Mouse (Mus musculus) kidney, embryonic 14.5 days (tissue): ENCODE results near the gene Parp16. TPM values are rescaled to one million over a fixed set of nuclear protein-coding genes. Genes with fewer than 3 reads are reported as not detected.

Experiments
- ATAC-seq: fragments of 200-750 bp; cut with Nextera tagmentation; 2 replicates; pipeline ENCODE4 v1.8.0; 2017; ENCODE audit warnings: moderate number of reproducible peaks, mild to moderate bottlenecking, moderate TSS enrichment, moderate library complexity; ENCODE audit not compliant: low FRiP score, low TSS enrichment
- H3K27ac ChIP-seq: fragments of 300-500 bp; sonication (generic); 2 replicates; pipeline ENCODE4 v1.5.1; 2014; ENCODE audit warnings: low read depth, mild to moderate bottlenecking, low read length, moderate library complexity, mixed read lengths
- H3K27me3 ChIP-seq: fragments of 300-500 bp; sonication (generic); 2 replicates; pipeline ENCODE4 v1.6.1; 2014; ENCODE audit warnings: mild to moderate bottlenecking, low read length; ENCODE audit not compliant: control insufficient read depth, insufficient read depth
- H3K36me3 ChIP-seq: fragments of 300-500 bp; sonication (generic); 2 replicates; pipeline ENCODE4 v1.6.1; 2014; ENCODE audit warnings: low read length, mixed read lengths; ENCODE audit not compliant: control insufficient read depth, insufficient read depth
- H3K4me1 ChIP-seq: fragments of 300-500 bp; sonication (generic); 2 replicates; pipeline ENCODE4 v1.6.1; 2014; ENCODE audit warnings: low read length, mixed read lengths; ENCODE audit not compliant: control insufficient read depth, insufficient read depth
- H3K4me2 ChIP-seq: fragments of 300-500 bp; sonication (generic); replicated peaks from 2 replicates; pipeline ENCODE4 v1.6.1; 2014; ENCODE audit warnings: low read depth, mild to moderate bottlenecking, low read length
- H3K4me3 ChIP-seq: fragments of 300-500 bp; sonication (generic); 2 replicates; pipeline ENCODE4 v1.5.1; 2014; ENCODE audit warnings: mild to moderate bottlenecking, low read length
- H3K9ac ChIP-seq: fragments of 300-500 bp; sonication (generic); 2 replicates; pipeline ENCODE4 v1.6.1; 2014; ENCODE audit warnings: low read depth, mild to moderate bottlenecking, low read length, moderate library complexity
- H3K9me3 ChIP-seq: fragments of 300-500 bp; sonication (generic); 2 replicates; pipeline ENCODE4 v1.6.1; 2016; ENCODE audit warnings: low read length; ENCODE audit not compliant: control insufficient read depth
- WGBS: fragments of 180-500 bp; shearing (Covaris S2); extraction: QIAGEN DNeasy Blood & Tissue Kit; methylation state at CpG from one replicate; pipeline ENCODE4 v1.1.7; 2014; 5-methylcytosine and 5-hydroxymethylcytosine counted together
- polyA plus RNA-seq: library from polyadenylated mRNA; unstranded; fragments of >200 nt; fragmentation: Nextera tagmentation; extraction: Ambion mirVana; gene quantifications from 2 replicates; pipeline ENCODE4 v1.2.1, GENCODE M21; 2014

Parp16 gene
- polyA plus RNA-seq, 1 experiment from 2014 or later, result 7.9 TPM

DNA sequence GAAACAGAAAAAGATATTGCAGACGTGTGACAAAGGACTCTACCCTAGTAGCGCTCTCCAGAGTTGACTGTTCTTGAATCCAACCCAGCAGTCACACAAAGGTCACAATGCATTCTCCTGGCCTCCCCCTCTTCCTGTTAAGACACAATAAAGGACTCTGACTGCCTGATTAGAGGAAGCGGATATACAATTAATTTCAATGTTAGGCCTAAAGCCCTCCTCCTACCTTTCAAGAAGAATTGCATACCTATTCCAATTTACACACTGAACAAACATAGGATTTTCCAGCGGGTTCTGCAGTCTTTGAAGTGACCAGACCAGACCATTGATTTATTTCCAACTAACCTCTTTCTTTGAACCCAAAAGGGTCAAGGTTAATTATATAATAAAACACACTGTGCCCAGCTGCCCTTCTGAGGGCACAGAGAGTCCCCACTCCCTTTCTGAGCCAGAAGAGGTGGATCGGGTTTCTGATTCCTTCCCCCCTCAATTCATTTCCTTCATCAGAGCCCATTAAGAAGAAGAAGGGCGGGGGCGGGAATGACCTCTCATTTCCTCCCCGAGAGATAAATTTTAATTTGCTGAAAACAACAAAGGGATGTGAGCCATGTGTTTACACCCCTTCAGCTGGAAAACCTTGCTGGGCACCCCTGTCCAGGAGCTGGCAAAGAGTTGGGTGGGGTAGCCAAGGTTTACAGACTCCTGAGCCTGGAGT, 3.2 kb upstream of the Parp16 start:
- Histone ChIP-seq H3K4me1 (peaks cover 30% of the 10 kb centered on the region), H3K36me3 (no peaks in the 10 kb centered on the region), H3K9me3 (no peaks in the 10 kb centered on the region), H3K27ac (peak overlapping the region; percentile 18; the same call in 1 of the 2 replicates), H3K4me2 (no peak overlapping the region), H3K9ac (no peak overlapping the region), H3K4me3 (no peak overlapping the region), H3K27me3 (no peaks in the 10 kb centered on the region)
- peak; percentile 48 for ATAC-seq
- WGBS, result 4% methylated on average over 8 of the region's 8 CpGs

DNA sequence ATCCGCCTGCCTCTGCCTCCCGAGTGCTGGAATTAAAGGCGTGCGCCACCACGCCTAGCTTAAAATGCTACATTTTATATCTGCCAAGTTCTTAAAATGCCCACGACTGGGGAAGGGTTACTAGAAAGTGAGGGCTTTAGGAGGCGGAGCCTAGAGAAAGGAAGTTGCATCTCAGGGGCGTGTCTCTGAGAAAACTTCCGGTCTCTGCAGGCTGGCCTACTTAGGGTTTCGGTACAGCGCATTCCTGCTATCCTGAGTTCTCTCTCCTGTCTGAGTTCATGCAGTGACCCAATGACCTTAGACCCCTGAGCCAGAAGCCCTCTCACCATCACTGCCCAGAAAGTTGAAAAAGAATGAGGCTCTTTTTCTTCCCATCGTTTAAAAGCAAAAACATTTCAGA, 1.9 kb upstream of the Parp16 start:
- Histone ChIP-seq H3K4me2 (no peak overlapping the region), H3K4me3 (no peak overlapping the region), H3K9me3 (no peaks in the 10 kb centered on the region), H3K27ac (no peak overlapping the region), H3K9ac (no peak overlapping the region), H3K27me3 (no peaks in the 10 kb centered on the region), H3K36me3 (no peaks in the 10 kb centered on the region), H3K4me1 (peaks cover 30% of the 10 kb centered on the region)
- no peak for ATAC-seq
- 66% methylated on average over 12 of the region's 12 CpGs for WGBS

DNA sequence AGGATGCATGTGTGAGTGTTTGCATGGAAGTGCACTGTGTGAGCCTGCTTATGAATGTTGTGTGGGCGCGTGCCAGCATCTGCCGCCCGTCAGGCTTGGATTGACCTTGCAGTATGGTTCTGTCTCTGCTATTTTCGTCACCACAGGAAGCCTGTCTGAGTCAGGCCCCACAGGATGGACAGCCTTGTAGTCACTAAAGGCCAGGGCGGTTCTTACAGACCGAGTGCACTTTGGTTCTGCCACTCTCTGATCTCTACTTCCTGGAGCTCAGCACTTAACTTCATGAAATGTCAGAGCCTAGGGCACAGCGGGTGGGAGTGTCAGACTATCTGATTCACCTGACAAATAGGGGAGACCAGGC, 448 bp downstream of the Parp16 start:
- WGBS, result 25% methylated on average over 8 of the region's 8 CpGs
- Histone ChIP-seq H3K4me3 (no peak overlapping the region), H3K27ac (peak overlapping the region; percentile 85), H3K9me3 (no peaks in the 10 kb centered on the region), H3K4me2 (no peak overlapping the region; the same call in 1 of the 2 replicates), H3K36me3 (no peaks in the 10 kb centered on the region), H3K27me3 (no peaks in the 10 kb centered on the region), H3K4me1 (peaks cover 30% of the 10 kb centered on the region), H3K9ac (peak overlapping the region; percentile 31; the same call in 1 of the 2 replicates)
- no peak for ATAC-seq

DNA sequence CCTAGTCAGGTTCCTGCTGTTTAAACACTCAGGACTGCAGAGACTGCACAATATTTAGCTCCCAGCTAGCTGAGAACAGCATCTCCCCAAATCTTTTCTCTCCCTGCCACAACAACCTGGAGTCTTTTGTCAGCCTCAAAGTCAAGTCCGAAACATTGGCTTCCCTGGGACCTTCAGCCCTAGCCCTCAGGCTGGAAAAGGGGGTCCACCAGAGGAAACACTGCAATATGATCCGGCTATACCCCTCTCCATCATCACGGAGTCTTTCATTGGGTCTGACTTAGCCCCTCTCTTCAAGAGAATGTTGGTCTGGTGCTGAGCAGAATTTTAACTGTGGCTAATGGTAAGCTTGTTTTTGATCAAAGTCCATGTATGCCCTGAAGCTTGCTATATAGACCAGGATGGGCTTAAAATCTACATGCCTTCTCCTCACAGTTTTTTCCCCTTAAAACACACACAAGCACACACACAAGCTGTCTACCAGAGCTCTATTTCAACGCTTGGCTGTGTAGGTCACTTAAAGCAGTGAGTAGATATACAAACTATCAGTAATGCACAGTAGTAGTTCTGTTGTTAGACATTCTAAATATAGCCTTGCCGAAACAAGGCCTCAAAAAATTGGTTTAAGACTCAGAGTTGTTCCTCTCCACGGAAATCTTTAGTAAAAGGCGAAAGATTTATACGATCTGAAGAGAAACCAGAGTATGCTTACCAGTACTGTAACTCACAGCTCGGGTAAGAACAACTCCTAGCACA, 1.0 kb downstream of the Parp16 start:
- peaks cover 26% of the 10 kb centered on the region for H3K4me1 ChIP-seq
- H3K9ac ChIP-seq, result peak overlapping the region; percentile 31; the same call in 1 of the 2 replicates
- H3K9me3 ChIP-seq, result no peaks in the 10 kb centered on the region
- H3K4me3 ChIP-seq, result no peak overlapping the region
- no peaks in the 10 kb centered on the region for H3K27me3 ChIP-seq
- WGBS, result 2% methylated on average over 9 of the region's 9 CpGs
- H3K36me3 ChIP-seq, result no peaks in the 10 kb centered on the region
- peak overlapping the region; percentile 85 for H3K27ac ChIP-seq
- no peak overlapping the region; the same call in 1 of the 2 replicates for H3K4me2 ChIP-seq
- peak; percentile 89 for ATAC-seq

DNA sequence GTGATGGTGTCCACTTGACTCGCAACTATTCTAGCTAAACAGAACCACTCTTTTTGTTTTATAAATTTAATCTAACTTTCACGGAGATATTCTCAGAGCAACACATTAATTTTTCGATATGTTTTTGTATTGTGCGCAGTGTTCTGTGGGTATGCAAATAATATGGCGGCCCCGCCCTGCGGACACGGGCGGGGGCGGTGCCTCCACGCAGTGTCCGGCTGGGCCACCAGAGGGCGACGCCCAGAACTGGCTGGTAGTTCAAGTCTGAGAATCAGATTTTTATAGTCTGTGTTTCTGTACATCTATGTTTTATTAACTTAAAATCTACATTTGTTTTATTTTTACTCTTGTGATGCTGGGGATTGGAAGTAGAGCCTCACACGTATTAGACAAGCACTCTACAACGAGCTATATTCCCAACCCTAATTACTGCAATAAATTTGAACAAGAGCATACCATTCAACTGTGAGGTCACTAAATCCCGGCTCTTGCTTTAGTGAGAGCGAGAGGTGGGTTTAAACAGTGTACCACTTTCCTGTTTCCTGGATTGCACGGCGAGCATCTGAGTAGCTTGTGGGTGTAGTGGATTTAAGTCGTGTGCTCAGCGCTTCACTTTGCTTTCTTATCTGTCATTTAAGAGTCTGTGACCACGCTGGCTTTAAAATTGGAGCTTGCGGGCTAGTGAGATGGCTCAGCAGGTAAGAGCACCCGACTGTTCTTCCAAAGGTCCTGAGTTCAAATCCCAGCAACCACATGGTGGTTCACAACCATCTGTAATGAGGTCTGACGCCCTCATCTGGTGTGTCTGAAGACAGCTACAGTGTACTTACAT, 1.8 kb downstream of the Parp16 start:
- Histone ChIP-seq H3K9ac (no peak overlapping the region), H3K4me2 (no peak overlapping the region; the same call in 1 of the 2 replicates), H3K27ac (peak overlapping the region; percentile 85; the same call in 1 of the 2 replicates), H3K36me3 (no peaks in the 10 kb centered on the region), H3K27me3 (no peaks in the 10 kb centered on the region), H3K4me1 (peaks cover 19% of the 10 kb centered on the region), H3K4me3 (no peak overlapping the region), H3K9me3 (no peaks in the 10 kb centered on the region)
- peak; percentile 47; the same call in 1 of the 2 replicates for ATAC-seq
- 14% methylated on average over 26 of the region's 26 CpGs for WGBS

DNA sequence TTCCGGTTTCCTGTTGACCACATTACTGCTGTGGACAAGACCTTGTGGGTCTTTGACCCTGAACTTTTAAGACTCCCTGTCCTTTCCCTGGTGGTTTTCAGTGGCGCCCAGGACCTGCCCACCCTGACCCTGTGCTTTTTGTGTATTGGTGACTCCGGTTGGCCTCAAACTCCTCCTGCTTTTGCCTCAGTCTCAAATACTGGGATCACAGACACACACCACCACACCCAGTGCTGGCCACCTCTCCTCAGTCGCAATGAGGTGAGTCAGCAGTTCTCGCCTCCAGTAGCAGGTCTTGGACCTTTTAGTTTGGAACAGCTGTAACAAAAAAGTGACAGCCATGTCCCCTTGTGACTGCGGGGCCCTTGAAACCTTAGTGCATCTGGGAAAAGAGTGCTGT, 2.7 kb downstream of the Parp16 start:
- 83% methylated on average over 6 of the region's 6 CpGs for WGBS
- ATAC-seq, result no peak

DNA sequence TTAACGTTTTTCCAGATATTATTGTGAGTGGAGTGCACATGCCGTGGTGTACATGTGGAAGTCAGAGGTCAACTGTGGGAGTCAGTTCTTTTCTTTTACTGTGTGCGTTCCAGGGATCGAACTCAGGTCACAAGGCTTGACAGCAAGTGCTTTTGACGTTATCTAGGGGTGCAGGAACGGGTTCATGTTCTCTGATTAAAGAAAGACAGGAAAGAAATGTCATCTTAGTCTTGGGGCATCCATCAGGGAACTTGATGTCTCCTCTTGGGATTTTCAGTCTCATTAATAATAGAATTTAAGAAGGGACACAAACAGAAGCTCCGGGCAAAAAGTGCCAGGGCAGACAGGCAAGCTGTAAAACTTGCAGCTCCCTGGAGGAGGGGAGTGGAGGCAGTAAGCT, 4.6 kb downstream of the Parp16 start:
- Histone ChIP-seq H3K4me3 (no peak overlapping the region), H3K27me3 (no peaks in the 10 kb centered on the region), H3K27ac (no peak overlapping the region), H3K36me3 (no peaks in the 10 kb centered on the region), H3K4me2 (no peak overlapping the region), H3K9me3 (no peaks in the 10 kb centered on the region), H3K4me1 (peaks cover 14% of the 10 kb centered on the region), H3K9ac (no peak overlapping the region)
- no peak for ATAC-seq
- 24% methylated on average over 7 of the region's 7 CpGs for WGBS

More for the DNA sequence above, 2.7 kb downstream of the Parp16 start:
- Histone ChIP-seq H3K9ac (no peak overlapping the region), H3K27ac (no peak overlapping the region), H3K9me3 (no peaks in the 10 kb centered on the region), H3K27me3 (no peaks in the 10 kb centered on the region), H3K4me1 (peaks cover 15% of the 10 kb centered on the region), H3K4me2 (no peak overlapping the region), H3K36me3 (no peaks in the 10 kb centered on the region), H3K4me3 (no peak overlapping the region)

DNA sequence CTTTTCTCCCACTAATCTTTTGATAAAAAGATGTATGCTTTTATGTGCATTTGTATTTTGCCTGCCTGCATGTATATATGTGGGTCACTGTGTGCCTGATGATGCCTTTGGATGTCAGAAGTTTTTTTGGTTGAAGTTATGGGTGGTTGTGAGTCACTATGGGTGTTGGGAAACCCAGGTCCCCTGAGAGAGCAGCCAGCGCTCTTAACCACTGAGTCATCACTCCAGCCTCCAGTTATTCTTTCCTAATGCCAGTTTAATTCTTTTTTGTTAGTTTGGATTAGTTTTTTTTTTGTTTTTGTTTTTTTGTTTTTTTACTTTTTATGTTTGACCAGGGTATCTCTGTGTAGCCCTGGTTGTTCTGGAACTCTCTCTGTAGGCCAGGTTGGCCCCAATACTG, 5.5 kb downstream of the Parp16 start:
- no peak for ATAC-seq
- Histone ChIP-seq H3K36me3 (no peaks in the 10 kb centered on the region), H3K9me3 (no peaks in the 10 kb centered on the region), H3K27me3 (no peaks in the 10 kb centered on the region), H3K4me1 (peaks cover 6% of the 10 kb centered on the region), H3K4me3 (no peak overlapping the region), H3K27ac (no peak overlapping the region), H3K4me2 (no peak overlapping the region), H3K9ac (no peak overlapping the region)
- WGBS, result 79% methylated on average over 1 of the region's 1 CpGs
